Mouse (Mus musculus) megakaryocyte, embryonic 14.5 days (primary cell): Measurements from ENCODE around the gene Ccnl2.

Experiments
- FLI1 ChIP-seq: IDR thresholded peaks from 2 replicates; pipeline ENCODE4 v1.6.1; 2012; ENCODE audit warnings: low read length, inconsistent platforms, mixed read lengths
- GATA1 ChIP-seq: IDR thresholded peaks from 3 replicates; pipeline ENCODE4 v1.6.1; 2012; ENCODE audit warnings: mixed read lengths, low read length, inconsistent platforms, borderline replicate concordance

DNA sequence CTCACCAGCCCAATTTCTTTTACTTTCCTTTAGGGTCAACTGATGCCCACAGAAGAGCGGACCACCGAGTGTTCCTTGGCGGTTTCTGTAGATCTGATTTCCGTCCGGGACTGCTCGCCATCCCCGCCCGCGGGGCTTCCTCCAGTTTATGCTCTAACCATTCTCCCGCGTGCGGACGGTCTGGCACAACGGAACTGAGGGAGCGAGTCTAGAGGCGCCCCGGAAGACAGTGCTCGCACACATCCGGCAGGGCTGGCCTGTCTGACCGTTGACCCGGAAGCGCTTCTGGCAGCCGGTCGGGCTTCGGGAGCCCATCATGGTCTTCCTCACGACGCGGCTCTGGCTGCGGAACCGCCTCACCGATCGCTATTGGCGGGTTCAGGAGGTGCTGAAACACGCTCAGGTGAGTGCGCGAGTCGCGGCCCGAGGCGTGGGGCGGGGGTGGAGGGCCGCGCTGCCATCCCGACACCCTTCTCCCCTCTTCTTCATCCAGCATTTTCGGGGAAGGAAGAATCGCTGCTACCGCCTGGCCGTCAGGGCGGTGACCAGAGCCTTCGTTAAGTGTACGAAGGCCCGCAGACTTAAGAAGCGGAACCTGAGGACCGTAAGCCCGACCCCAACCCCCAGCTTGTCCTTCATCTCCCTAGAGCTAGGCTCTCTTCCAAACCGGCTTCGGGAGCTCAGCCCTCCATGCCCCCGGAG, 8.8 kb upstream of the Ccnl2 start:
- TF ChIP-seq GATA1, result no peak
- peak; percentile 44; the same call in 1 of the 2 replicates for TF ChIP-seq FLI1
